Mouse (Mus musculus) kidney, adult 2 months (tissue): ENCODE data around the gene Hic2. TPM values are rescaled to one million over a fixed set of nuclear protein-coding genes. Genes with fewer than 3 reads are reported as not detected.

Experiments used
- DNase-seq: peaks from one replicate; pipeline ENCODE4 v3.0.0; 2021
- H3K27ac ChIP-seq: fragments of 200-500 bp; 2 replicates; pipeline ENCODE4 v1.5.1; 2012; ENCODE audit warnings: low read depth, low read length, control low read depth, inconsistent platforms; ENCODE audit not compliant: insufficient read depth
- H3K27me3 ChIP-seq: fragments of 200-500 bp; replicated peaks from 2 replicates; pipeline ENCODE4 v1.6.1; 2012; ENCODE audit warnings: mild to moderate bottlenecking, moderate library complexity, low read length, inconsistent platforms; ENCODE audit not compliant: control insufficient read depth, insufficient read depth
- H3K36me3 ChIP-seq: fragments of 200-500 bp; 2 replicates; pipeline ENCODE4 v1.6.1; 2012; ENCODE audit warnings: mild to moderate bottlenecking, moderate library complexity, low read length, inconsistent platforms; ENCODE audit not compliant: control insufficient read depth, insufficient read depth
- H3K4me1 ChIP-seq: fragments of 200-500 bp; 2 replicates; pipeline ENCODE4 v1.6.1; 2011; ENCODE audit warnings: low read length; ENCODE audit not compliant: control insufficient read depth, insufficient read depth
- H3K4me3 ChIP-seq: fragments of 200-500 bp; 2 replicates; pipeline ENCODE4 v1.5.1; 2011; ENCODE audit warnings: mild to moderate bottlenecking, low read depth, low read length, control low read depth; ENCODE audit not compliant: insufficient read depth
- CTCF ChIP-seq: fragments of 200-500 bp; conservative IDR thresholded peaks from 2 replicates; pipeline ENCODE4 v1.5.1; 2011; ENCODE audit warnings: low read depth, mild to moderate bottlenecking, control low read depth, low read length, moderate library complexity, mixed read lengths; ENCODE audit not compliant: insufficient read depth, insufficient read length
- POLR2A ChIP-seq: fragments of 200-500 bp; IDR thresholded peaks from one replicate; pipeline ENCODE4 v1.6.1; 2011; ENCODE audit warnings: low read depth, low read length, control low read depth
- WGBS: fragments of 180-500 bp; shearing (Covaris S2); methylation state at CpG from one replicate; pipeline ENCODE4 v1.1.7; 2018; 5-methylcytosine and 5-hydroxymethylcytosine counted together
- polyA plus RNA-seq: library from polyadenylated mRNA; depleted of rRNA; stranded (reverse); fragments of >200 nt; gene quantifications from 2 replicates; pipeline ENCODE4 v1.2.3, GENCODE M21; 2012; rRNA removed

Gene Hic2
- polyA plus RNA-seq, 1 experiment: 1.5 TPM

DNA sequence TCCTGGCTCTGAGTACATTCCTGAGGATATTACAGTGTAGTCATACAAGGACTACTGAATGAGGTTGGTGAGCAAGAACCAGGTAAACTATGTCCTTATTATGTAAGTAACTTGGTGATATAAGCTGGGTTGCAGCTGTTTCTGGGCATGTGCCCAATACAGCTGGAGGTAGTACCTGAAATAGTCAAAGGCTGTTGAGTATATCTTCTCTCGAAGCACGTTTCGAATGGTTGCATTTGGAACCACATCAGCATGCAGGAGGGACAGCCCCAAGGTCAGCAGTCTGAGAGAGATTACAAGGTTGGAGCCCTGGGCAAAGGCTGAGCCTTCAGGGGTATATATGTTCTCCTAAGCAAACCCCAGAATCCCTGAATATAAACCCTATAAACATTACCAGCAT is 67.4 kb downstream of the Hic2 start:
- no peak overlapping the region for H3K4me3 ChIP-seq
- H3K36me3 ChIP-seq: no peaks in the 10 kb centered on the region; the same call in none of the 2 replicates
- H3K27me3 ChIP-seq: no peaks in the 10 kb centered on the region
- DNase-seq: no peak
- no peak for TF ChIP-seq POLR2A
- no peak for TF ChIP-seq CTCF
- 77% methylated on average over 3 of the region's 3 CpGs for WGBS
- no peaks in the 10 kb centered on the region for H3K4me1 ChIP-seq
- no peak overlapping the region for H3K27ac ChIP-seq

- H3K27ac ChIP-seq: no peak overlapping the region
- no peaks in the 10 kb centered on the region for H3K27me3 ChIP-seq
- 88% methylated on average over 5 of the region's 5 CpGs for WGBS
- TF ChIP-seq CTCF: no peak
- TF ChIP-seq POLR2A: no peak
- no peak overlapping the region for H3K4me3 ChIP-seq
- no peaks in the 10 kb centered on the region for H3K4me1 ChIP-seq
- peaks cover 1% of the 10 kb centered on the region for H3K36me3 ChIP-seq
- DNase-seq: no peak
Observed at GRCm38 (mm10) chr16:17303521-17304245, 70.3 kb downstream of the Hic2 start.

GRCm38 (mm10) chr16:17307461-17307860 is 74.1 kb downstream of the Hic2 start:
- peaks cover 5% of the 10 kb centered on the region for H3K36me3 ChIP-seq
- no peaks in the 10 kb centered on the region for H3K27me3 ChIP-seq
- no peak for DNase-seq
- H3K27ac ChIP-seq: no peak overlapping the region
- TF ChIP-seq CTCF (no peak), POLR2A (no peak)
- 91% methylated on average over 5 of the region's 5 CpGs for WGBS
- no peak overlapping the region for H3K4me3 ChIP-seq
- no peaks in the 10 kb centered on the region for H3K4me1 ChIP-seq

DNA sequence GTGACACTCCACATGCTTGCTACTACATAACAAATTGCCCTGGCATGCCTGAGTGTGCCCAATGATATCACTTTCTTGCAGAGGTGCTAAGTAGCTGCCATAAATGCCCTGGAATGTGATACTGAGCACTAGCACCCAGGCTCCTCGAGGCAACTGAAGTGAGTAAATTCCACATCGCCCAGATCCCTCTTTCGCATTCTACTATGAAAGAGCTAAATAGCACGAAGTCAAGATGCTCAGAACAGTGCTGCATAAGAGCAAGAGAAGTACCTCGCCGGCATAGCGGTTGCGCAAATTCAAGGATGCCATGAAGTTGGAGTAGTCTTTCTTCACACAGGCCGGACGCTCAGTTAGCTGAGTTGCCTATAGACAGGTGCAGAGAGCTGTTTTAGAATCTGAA is 75.7 kb downstream of the Hic2 start:
- H3K4me3 ChIP-seq: no peak overlapping the region
- TF ChIP-seq CTCF: no peak
- TF ChIP-seq POLR2A: no peak
- no peak overlapping the region for H3K27ac ChIP-seq
- 89% methylated on average over 10 of the region's 10 CpGs for WGBS
- no peaks in the 10 kb centered on the region for H3K4me1 ChIP-seq
- H3K36me3 ChIP-seq: peaks cover 7% of the 10 kb centered on the region
- no peaks in the 10 kb centered on the region for H3K27me3 ChIP-seq
- DNase-seq: no peak

DNA sequence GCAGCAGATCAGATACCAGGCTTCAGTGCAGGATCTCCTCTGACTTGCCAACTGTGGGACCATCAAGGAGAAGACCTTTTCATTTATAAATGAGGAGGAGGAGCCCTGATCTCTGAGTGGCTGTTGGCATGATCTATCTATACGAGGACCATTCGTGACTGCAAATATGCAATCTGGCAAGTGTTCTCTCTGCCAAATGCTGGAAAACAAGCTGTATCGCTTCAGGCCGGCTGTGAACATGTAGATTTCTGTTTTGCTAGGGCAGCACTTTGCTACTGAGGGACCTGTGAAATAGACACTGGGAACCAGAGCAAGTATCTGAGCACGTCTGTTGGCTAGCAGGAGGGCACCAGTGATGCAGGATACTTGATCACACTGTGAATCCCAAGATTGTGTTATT is 79.2 kb downstream of the Hic2 start:
- no peak overlapping the region for H3K27ac ChIP-seq
- H3K4me1 ChIP-seq: no peaks in the 10 kb centered on the region
- WGBS: 94% methylated on average over 5 of the region's 5 CpGs
- H3K4me3 ChIP-seq: no peak overlapping the region
- no peak for DNase-seq
- H3K36me3 ChIP-seq: peaks cover 12% of the 10 kb centered on the region
- TF ChIP-seq POLR2A (no peak), CTCF (no peak)
- H3K27me3 ChIP-seq: no peaks in the 10 kb centered on the region

Other genes starting within 250 kb of the Hic2 start
- gene Ypel1, start 163.9 kb upstream of the Hic2 start, polyA plus RNA-seq: 1.6 and 2.3 TPM in 2 replicates
- gene Ppil2, start 122.3 kb upstream of the Hic2 start, polyA plus RNA-seq: 88.5 and 89.6 TPM in 2 replicates
- gene 2610318N02Rik, start 108.4 kb upstream of the Hic2 start, polyA plus RNA-seq: 0.75 and 1.4 TPM in 2 replicates
- gene Sdf2l1, start 101.2 kb upstream of the Hic2 start, polyA plus RNA-seq: 22.8 and 25.2 TPM in 2 replicates
- gene Ydjc, start 89.0 kb upstream of the Hic2 start, polyA plus RNA-seq: 7.5 and 8.5 TPM in 2 replicates
- gene Ccdc116, start 86.3 kb upstream of the Hic2 start, polyA plus RNA-seq: 0.74 and 0.92 TPM in 2 replicates
- 64.6 and 73.6 TPM in 2 replicates for gene Ube2l3, start 30.9 kb upstream of the Hic2 start, polyA plus RNA-seq
- 0.05 and 0.08 TPM in 2 replicates for gene Rimbp3, start 25.0 kb upstream of the Hic2 start, polyA plus RNA-seq
- gene Tmem191c, start 42.5 kb downstream of the Hic2 start, polyA plus RNA-seq: 7.7 and 8.0 TPM in 2 replicates
- 0.57 and 0.80 TPM in 2 replicates for gene Serpind1, start 97.8 kb downstream of the Hic2 start, polyA plus RNA-seq
- 8.9 and 11.4 TPM in 2 replicates for gene Snap29, start 172.4 kb downstream of the Hic2 start, polyA plus RNA-seq
- gene Pi4ka, start 172.7 kb downstream of the Hic2 start, polyA plus RNA-seq: 105 and 124 TPM in 2 replicates
- 34.4 and 43.3 TPM in 2 replicates for gene Crkl, start 218.4 kb downstream of the Hic2 start, polyA plus RNA-seq